Mouse (Mus musculus): Measurements from ENCODE around the gene Exoc4.

Exoc4 gene

GRCm38 (mm10) chr6:33620701-33621100, 371.8 kb downstream of the Exoc4 start:
- DNase-seq (ENCODE audit: low spot score in 2 of 2): no peak

DNA sequence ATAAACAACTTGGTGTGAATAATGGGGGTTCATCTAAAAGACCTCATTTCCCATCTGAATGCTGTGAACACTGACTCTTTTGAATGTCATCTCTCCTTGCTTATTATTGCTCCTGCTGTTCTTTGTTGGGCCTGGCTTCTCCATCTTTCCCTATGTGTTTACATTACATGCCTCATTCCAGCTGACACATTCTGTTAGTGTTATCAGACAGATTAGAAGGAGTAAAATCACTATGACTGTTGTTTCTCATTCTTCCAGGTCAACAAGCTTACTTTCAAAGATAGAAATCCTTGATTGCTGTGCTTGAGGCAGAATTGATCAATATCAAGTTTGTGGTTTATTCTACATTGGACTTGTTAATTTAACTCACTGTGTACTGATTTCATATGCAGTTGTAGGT, 377.0 kb downstream of the Exoc4 start:
- DNase-seq (ENCODE audit: low spot score in 2 of 2): no peak

- no peak for DNase-seq (ENCODE audit: low spot score in 2 of 2)
Observed at GRCm38 (mm10) chr6:33631133-33631532, 382.2 kb downstream of the Exoc4 start.

DNA sequence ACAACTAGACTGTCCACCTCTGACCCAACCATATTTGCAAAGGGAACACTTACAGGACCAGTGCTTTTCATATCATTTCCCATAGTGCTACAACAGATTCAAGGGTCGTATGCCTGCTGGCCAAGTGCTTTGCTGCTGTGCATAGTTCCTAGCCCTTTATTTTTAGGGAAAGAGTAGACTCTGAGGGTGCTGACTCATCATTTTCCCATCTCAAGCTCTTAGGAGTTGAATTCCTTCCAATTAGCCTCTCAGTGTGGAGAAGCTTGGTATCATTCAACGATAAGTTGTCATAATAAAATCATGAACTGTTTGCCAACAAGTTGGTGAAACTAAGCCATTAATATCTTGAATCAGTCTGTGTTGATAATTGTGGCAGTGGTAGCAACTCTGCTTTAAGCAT, 388.3 kb downstream of the Exoc4 start:
- DNase-seq (ENCODE audit: low spot score in 2 of 2): no peak

DNA sequence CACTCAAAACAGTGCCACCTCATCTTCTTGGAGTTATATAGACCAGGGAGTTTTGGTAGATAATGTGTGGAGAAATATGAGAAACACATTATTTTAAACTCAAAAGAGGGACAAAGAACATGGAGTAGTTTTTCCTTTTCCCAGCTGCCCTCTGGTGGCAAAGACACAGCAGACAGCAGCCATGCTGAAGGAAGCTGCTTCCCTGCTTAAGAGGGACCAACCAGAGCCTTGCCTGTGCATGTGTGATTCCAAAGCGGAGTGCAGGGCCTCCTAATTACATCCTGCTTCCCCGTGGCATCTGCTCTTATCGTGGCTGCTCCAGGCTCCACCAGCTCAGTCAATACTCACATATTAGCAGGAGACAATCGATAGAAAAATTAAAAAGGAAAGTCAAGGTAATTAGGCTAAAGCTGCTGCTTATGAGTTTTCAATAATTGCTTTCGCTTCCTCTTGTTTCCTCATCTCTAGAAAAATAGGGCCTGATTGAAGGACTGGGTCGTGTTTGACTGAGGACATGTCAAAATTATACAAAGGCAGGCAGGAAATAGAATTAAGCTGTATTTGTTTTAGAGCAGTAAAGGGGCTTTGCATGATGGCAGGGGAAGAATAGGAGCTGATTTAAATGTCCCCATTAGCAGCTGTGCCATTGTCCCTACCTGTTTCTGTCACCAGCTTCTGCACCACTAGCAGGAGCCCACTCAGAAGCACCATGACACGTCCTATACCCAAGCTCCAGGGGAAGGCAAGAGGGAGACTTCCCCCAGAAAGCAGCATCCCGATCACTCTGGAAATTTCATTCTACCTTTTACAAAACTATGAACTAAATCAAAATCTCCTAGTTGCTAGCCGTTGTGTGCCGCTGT, 433.1 kb downstream of the Exoc4 start:
- DNase-seq (ENCODE audit: low spot score in 2 of 2): no peak

- no peak for DNase-seq (ENCODE audit: low spot score in 2 of 2)
Observed at GRCm38 (mm10) chr6:33683533-33683932, 434.6 kb downstream of the Exoc4 start.

DNA sequence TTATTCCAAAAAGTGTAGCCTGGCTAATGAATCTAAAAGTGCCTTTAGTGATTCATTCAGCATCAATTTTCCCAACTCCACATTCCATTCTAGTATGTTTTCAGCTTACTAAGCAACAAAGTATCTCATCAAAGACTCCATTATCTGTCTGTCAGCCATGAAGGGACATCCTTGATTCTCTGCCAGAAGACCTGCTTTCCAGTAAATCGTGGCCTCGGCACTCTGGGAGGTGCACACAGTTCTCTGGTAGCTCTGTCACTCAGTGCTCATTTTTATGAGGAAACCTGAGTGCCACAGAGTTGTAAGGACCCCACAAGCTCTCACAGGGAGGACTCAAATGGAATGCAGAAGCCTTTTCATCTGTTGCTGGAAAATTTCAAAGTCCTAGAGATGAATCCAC, 436.4 kb downstream of the Exoc4 start:
- DNase-seq (ENCODE audit: low spot score in 2 of 2): no peak

- DNase-seq (ENCODE audit: low spot score in 2 of 2): no peak
Observed at GRCm38 (mm10) chr6:33690601-33691000, 441.7 kb downstream of the Exoc4 start.

DNA sequence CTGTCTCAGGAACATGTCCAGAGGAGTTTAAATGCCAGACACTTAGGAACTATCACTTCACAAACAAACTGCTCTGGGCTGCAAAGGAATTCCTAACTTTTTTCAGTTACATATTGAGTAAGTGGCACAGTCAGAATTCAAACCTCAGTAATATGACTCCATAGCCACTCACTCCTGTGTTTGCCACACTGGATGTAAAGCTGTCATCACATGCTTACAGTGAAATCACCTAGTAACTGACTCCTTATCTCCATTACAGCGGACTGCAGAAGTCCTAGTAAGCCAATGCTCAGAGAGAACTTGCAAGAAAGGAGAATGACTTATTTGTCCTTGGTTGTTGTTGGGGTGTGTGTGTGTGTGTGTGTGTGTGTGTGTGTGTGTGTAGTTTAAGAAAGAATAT, 448.1 kb downstream of the Exoc4 start:
- no peak for DNase-seq (ENCODE audit: low spot score in 2 of 2)

DNA sequence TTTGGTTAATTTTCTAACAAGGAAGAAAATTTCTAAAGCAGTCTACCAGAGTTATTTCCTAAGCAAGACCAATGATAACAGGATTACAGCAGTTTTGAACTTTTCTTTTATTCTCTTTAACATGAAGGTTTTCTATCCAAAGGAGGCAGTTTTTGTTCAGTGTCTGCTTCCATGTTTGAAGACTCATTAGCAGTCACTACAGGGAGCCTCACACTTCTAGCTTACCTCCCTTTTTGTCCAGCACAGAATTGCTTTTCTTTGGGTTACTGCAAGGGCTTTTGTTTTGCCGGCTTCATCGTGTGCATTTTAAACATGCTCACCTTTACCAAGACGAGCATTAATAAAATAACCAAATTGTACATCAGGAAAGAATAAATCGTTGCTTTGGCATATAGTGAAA, 460.0 kb downstream of the Exoc4 start:
- DNase-seq (ENCODE audit: low spot score in 2 of 2): no peak

DNA sequence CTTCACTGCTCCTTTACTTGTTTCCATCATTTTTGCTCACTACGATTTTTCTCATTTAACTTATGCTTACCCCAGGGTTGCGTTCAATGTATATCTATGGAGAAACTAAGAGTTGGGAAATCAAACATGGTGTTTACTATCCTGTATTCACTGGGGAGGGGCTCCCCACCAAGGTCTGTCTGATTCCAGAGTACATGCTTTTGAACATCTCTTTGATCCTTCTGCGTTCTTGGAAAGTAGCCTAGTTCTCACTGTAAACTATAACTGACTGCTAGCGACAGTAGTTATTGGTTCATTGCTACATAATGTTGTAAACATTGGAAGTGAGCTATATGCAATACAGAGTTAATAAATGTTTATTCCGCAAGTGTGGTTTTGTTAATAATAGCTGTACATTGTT, 460.5 kb downstream of the Exoc4 start:
- DNase-seq (ENCODE audit: low spot score in 2 of 2): no peak

- no peak for DNase-seq (ENCODE audit: low spot score in 2 of 2)
Observed at GRCm38 (mm10) chr6:33711742-33712141, 462.9 kb downstream of the Exoc4 start.

- no peak for DNase-seq (ENCODE audit: low spot score in 2 of 2)
Observed at GRCm38 (mm10) chr6:33712540-33713118, 463.7 kb downstream of the Exoc4 start.

GRCm38 (mm10) chr6:33716254-33716965, 467.5 kb downstream of the Exoc4 start:
- DNase-seq (ENCODE audit: low spot score in 2 of 2): no peak

GRCm38 (mm10) chr6:33721166-33721565, 472.3 kb downstream of the Exoc4 start:
- no peak for DNase-seq (ENCODE audit: low spot score in 2 of 2)

GRCm38 (mm10) chr6:33722811-33723210, 473.9 kb downstream of the Exoc4 start:
- no peak for DNase-seq (ENCODE audit: low spot score in 2 of 2)

DNA sequence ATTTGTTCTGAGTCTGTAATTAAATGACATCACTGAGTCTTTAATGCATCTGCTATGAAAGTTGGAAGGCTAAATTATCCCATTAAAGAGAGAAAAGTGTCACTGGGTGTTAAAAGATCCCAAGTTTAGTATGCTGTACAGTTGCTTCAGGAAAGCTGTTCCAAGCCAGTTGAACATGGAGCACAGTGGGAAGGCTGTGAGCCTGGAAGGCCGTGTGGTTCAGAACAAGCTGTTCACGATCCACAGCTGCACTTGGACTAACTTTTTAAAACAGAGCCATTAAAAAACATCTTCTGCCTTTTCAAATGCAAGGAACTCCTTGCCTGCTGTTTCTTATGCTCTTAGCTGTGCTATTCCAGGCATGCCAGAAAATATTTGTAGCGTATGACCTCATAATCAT, 475.7 kb downstream of the Exoc4 start:
- no peak for DNase-seq (ENCODE audit: low spot score in 2 of 2)

DNA sequence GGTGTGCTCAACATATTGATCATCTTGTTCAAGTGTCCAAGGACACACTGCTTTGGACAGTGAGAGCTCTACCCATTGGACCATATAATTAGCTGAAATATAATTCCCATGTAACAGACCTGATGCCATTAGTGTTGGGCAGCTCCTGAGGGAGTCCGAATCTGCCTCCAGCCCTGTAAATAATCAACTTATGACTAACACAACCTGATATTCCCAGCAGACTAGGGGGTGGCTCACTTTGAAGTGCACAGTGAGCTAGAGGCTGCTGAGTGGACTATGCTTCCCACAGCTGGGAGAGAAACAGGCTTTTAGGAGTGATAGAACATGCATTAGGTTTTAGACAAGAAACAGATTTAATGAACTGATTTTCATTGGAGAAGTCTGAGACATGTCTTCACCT, 478.4 kb downstream of the Exoc4 start:
- DNase-seq (ENCODE audit: low spot score in 2 of 2): no peak

- DNase-seq (ENCODE audit: low spot score in 2 of 2): no peak
Observed at GRCm38 (mm10) chr6:33732214-33732613, 483.3 kb downstream of the Exoc4 start.

GRCm38 (mm10) chr6:33733602-33734001, 484.7 kb downstream of the Exoc4 start:
- DNase-seq (ENCODE audit: low spot score in 2 of 2): no peak

DNA sequence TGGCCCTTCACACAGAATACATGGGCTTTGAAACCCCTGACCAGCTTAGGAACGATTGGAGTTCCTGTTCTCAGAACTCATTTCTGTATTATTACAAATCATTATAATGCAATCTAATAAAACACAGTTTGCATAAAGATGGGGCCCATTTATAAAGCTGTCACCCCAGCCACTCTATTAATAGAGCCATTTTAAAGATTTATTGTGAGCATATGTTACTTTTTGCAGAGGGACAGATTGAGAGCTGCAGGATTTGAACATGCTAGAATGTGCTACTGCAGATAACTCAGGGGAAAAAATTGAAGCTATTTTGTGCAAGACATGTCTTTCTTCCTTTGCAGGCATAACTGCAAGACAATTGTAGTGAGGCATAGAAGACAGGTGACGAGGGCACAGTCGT, 485.1 kb downstream of the Exoc4 start:
- no peak for DNase-seq (ENCODE audit: low spot score in 2 of 2)

- DNase-seq (ENCODE audit: low spot score in 2 of 2): no peak
Observed at GRCm38 (mm10) chr6:33738857-33739291, 490.0 kb downstream of the Exoc4 start.

GRCm38 (mm10) chr6:33739304-33739703, 490.4 kb downstream of the Exoc4 start:
- DNase-seq (ENCODE audit: low spot score in 2 of 2): no peak

Measured in urinary bladder, postnatal 4 days (tissue).